Mouse (Mus musculus) activated CD4-positive, CD25-positive, alpha-beta regulatory T cell (primary cell): Measurements from ENCODE around the gene Rrp1. TPM values are rescaled to one million over a fixed set of nuclear protein-coding genes. Genes with fewer than 3 reads are reported as not detected.

Experiments
- polyA plus RNA-seq, 2 experiments: library from polyadenylated mRNA; unstranded; fragments of 100-300 nt; shearing (Covaris generic); gene quantifications; one replicate each; pipeline ENCODE4 v1.2.1; 2017

Rrp1 gene
- 100 to 1,000 TPM; 257 to 260 TPM for polyA plus RNA-seq

DNA sequence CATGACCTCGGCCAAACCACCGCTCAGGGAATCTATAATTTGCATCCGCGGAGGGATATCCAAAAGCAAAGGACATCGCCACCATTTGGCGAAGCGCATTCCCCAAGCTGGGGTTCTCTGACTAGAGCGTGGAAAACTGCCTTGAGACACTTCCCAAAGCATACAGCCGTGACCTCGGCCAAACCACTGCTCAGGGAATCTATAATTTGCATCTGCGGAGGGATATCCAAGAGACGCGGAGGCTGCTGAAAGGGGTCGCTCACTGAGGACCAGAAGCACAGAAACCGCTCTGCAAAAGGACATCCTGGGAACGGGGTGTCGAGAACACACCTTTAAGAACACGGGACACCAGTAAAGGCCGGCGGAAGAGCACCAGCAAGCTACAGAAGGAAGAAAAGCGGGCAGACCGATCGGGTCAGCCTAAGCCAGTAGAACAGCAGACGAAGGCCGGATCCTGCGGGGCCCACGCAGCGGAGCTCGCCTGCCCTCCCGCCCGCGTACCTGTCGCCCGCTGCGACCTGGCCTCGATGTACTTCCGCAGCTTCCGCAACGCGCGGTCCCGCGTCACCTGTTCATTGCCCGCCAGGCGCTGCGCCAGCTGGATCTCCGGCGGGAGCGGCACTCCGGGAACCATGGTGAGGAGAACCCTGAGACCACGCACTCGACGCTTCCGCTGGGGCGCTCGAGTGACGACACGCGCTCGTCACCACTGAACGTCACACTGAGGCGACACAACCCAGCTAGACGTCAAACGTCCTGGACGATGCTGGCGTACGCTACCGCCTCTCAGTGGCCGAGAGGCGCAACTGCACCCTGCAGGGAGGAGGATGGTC, at the start of gene Rrp1:
Rrp1 (minus strand) TSS at position 725 of the 833 bp plus-strand sequence.

DNA sequence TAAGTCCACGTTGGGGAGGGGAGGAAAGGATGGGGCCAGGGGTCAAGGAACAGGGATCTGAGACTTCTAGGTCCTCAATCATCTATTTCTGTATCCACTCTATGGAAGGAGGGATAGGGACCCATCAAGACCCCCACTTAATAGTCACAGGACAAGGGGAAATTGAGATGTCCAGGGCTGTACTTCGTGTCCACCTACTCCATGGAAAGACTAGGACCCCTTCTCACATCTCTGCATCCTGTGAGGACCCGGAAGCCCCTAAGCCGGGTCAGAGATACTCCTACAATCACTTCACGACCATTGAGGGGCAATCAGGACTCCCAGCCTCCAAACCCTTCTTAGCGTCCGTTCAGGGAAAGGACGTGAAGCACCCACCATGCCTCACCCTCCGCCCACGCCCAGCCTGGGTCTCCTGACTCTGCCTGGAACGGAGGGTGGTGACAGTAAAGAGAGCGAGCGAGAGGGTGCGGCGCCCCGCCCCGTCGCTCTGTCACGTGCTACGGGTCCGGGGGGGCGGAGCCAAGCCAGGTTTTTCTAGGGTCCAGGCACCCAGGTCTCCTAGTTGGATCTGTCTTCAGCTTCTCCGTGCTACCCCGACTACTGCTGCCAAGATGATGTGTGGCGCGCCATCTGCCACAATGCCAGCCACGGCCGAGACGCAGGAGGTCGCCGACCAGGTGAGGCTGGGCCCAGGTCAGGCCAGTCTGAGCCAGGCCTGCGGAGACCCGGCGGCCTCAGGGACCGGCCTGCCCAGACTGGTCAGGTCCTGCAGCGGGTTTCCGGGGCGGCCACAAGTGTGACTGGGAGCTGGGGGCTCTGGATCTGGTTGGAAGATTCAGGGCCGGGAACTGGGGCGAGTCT, 12.6 kb upstream of the Rrp1 start, which contains the start of gene Cstb:
Cstb (plus strand) TSS at position 489 of the 861 bp plus-strand sequence.

DNA sequence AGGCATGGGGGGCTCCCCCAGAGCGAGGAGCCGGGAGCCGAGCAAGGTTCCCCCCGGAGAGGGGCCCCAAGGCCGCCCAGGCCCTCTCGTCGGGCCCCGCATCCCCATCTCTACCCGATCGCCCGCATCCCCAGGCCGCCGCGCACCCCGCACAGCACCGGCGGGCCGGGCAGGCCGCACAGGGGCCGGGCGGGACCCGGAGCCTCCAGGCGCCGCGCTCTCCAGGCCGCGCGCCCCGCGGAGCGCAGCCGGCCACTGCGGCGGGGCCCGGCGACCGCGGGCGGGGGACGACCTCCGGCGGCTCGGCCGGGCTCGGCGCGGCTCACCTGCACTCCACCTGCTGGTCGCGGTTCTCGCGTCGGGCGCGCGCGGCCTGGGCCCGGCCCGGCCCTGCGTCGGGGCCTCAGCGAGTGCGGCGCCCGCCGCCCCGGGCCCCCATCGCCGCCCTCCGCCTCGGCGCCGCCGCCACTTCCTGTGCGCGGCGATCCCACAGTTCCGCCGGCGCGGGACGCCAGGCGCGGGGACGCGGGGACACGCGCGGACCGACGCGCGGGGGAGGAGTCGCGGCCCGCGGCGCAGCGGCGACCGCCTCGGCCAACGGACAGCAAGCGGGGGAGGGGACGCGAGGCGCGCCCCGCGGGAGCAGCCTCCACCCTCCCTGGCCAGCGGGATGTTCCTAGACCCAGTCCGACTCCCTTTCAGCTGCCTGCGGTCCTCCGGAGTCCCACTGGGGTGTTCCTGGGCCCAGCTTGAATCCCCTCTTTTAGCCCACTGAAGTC, 60.8 kb downstream of the Rrp1 start, which contains the start of gene Agpat3:
Agpat3 (minus strand) TSS at position 603 of the 779 bp plus-strand sequence.

Other genes starting within 250 kb of the Rrp1 start
- 10 to 100 TPM; 67.7 to 79.8 TPM for gene D10Jhu81e, start 243.3 kb downstream of the Rrp1 start, polyA plus RNA-seq
- gene Pwp2, start 227.9 kb downstream of the Rrp1 start, polyA plus RNA-seq = 10 to 100 TPM; 15.2 to 16.5 TPM
- gene Trappc10, start 168.4 kb downstream of the Rrp1 start, polyA plus RNA-seq = 10 to 100 TPM; 42.4 to 44.6 TPM
- gene Agpat3, start 60.6 kb downstream of the Rrp1 start, polyA plus RNA-seq = 100 to 1,000 TPM; 205 to 219 TPM
- gene Cstb, start 12.6 kb upstream of the Rrp1 start, polyA plus RNA-seq = 100 to 1,000 TPM; 155 to 161 TPM
- 1 to 10 TPM; 7.4 to 8.8 TPM for gene Pdxk, start 51.9 kb upstream of the Rrp1 start, polyA plus RNA-seq
- gene Olfr1358, start 104.4 kb upstream of the Rrp1 start, polyA plus RNA-seq = not detected
- 10 to 100 TPM; 77.6 to 97.5 TPM for gene Ilvbl, start 161.3 kb upstream of the Rrp1 start, polyA plus RNA-seq
- gene Syde1, start 178.9 kb upstream of the Rrp1 start, polyA plus RNA-seq = under 1 TPM; 0.08 to 0.21 TPM
- not detected for gene Olfr1357, start 205.0 kb upstream of the Rrp1 start, polyA plus RNA-seq